In the genomic region with DNA sequence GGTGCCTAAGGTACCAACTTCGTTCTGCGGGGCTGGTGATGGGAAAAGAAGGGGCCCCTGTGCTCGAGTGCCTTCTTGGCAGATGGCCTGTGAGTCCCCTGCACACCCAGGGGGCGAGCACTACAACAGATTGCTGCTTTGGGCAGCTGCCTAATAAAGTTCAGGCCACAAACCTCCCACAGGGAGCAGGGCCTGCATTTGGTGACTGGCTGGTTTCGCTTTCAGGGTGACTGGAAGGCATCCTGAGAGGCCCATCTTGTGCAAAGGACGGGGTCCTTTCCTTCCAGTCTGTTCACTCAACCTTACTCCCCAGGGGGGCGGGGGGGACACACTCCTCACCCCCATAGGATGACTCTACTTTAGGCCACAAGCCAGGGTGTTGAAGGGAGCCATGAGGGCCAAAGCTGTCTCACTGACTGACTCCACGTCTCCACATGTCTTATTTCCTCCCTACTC, we compare ENCODE assay signal across 9 mouse cellular contexts. TPM values are rescaled to one million over a fixed set of nuclear protein-coding genes. Genes with fewer than 3 reads are reported as not detected.
DNase-seq lines count a peak whose midpoint lies in the region; ATAC-seq and TF ChIP-seq lines count a peak whose summit lies in the region.
"Had no signal": no experiment of that assay in that cellular context is flagged by ENCODE, and none has a peak within 500 bp of the region (broad histone marks: within the 10 kb centered on the region; RNA-seq: fewer than 3 reads in every experiment).

No protein-coding gene starts in this region.

- intact Hi-C loops in heart, postnatal 25 days (cut with DNase I) = loop anchor here (5.0 kb wide), 1 partner anchor 37 kb away; no protein-coding TSS in a partner anchor

- ATAC-seq in heart, embryonic 16.5 days (replicated peaks; ENCODE audit: extremely low read depth, insufficient read depth, low FRiP score) = no peak
- no peak for ATAC-seq in embryonic facial prominence, embryonic 11.5 days (replicated peaks; ENCODE audit: insufficient number of reproducible peaks, low FRiP score, low TSS enrichment, low read depth)
- no peak for ATAC-seq in midbrain, embryonic 14.5 days (ENCODE audit: low FRiP score, low TSS enrichment)
- no peak for ATAC-seq in monocyte, adult 5-6 weeks (replicated peaks; ENCODE audit: insufficient number of reproducible peaks, low FRiP score, low TSS enrichment, poor library complexity, severe bottlenecking)

- H3K4me1 ChIP-seq in heart, embryonic 16.5 days (ENCODE audit: control insufficient read depth, insufficient read depth, low read length) = peaks cover 12% of the 10 kb centered on the region
- no peaks in the 10 kb centered on the region; the same call in 1 of the 2 replicates for H3K4me1 ChIP-seq in embryonic facial prominence, embryonic 11.5 days (ENCODE audit: control insufficient read depth, insufficient read depth, low read length)
- peaks cover 7% of the 10 kb centered on the region for H3K4me1 ChIP-seq in midbrain, embryonic 14.5 days (ENCODE audit: control insufficient read depth, insufficient read depth, low read length)
- H3K4me1 ChIP-seq in kidney, adult 2 months (ENCODE audit: control insufficient read depth, insufficient read depth, low read length) = no peaks in the 10 kb centered on the region

- no peak for DNase-seq in heart, postnatal 25 days (ENCODE audit: low spot score)
- peak; percentile 21 to 28 for DNase-seq in B cell, adult 2 months
- no peak for DNase-seq in embryonic facial prominence, embryonic 11.5 days (ENCODE audit: low spot score)
- DNase-seq in midbrain, embryonic 14.5 days = no peak
- no peak for DNase-seq in urinary bladder, postnatal 14 days (ENCODE audit: low spot score)
- DNase-seq in kidney, adult 2 months = no peak

- no peak for TF ChIP-seq POLR2A in kidney, adult 2 months (IDR thresholded peaks at IDR 0.05; ENCODE audit: low read depth, low read length)

- peaks cover 1% of the 10 kb centered on the region for H3K9me3 ChIP-seq in heart, embryonic 16.5 days (replicated peaks; ENCODE audit: control insufficient read depth, low read length)
- H3K9me3 ChIP-seq in embryonic facial prominence, embryonic 11.5 days (replicated peaks; ENCODE audit: control insufficient read depth, low read length) = no peaks in the 10 kb centered on the region
- H3K9me3 ChIP-seq in midbrain, embryonic 14.5 days (ENCODE audit: control insufficient read depth, low read length) = no peaks in the 10 kb centered on the region

- H3K27me3 ChIP-seq in heart, embryonic 16.5 days (ENCODE audit: control insufficient read depth, insufficient read depth, low read length) = no peaks in the 10 kb centered on the region
- no peaks in the 10 kb centered on the region for H3K27me3 ChIP-seq in embryonic facial prominence, embryonic 11.5 days (ENCODE audit: control insufficient read depth, insufficient read depth, low read length)
- no peaks in the 10 kb centered on the region for H3K27me3 ChIP-seq in midbrain, embryonic 14.5 days (ENCODE audit: control insufficient read depth, insufficient read depth, low read length)
- H3K27me3 ChIP-seq in kidney, adult 2 months (replicated peaks; ENCODE audit: control insufficient read depth, insufficient read depth, low read length) = no peaks in the 10 kb centered on the region

- 49% methylated on average over 8 of the region's 8 CpGs for WGBS in heart, embryonic 16.5 days
- WGBS in embryonic facial prominence, embryonic 11.5 days = 73% methylated on average over 8 of the region's 8 CpGs
- 57% methylated on average over 8 of the region's 8 CpGs for WGBS in midbrain, embryonic 14.5 days
- 73% methylated on average over 8 of the region's 8 CpGs for WGBS in kidney, adult 2 months

- no peak overlapping the region for H3K27ac ChIP-seq in heart, embryonic 16.5 days (ENCODE audit: low read length)
- H3K27ac ChIP-seq in embryonic facial prominence, embryonic 11.5 days (replicated peaks; ENCODE audit: low read depth, low read length) = no peak overlapping the region
- H3K27ac ChIP-seq in midbrain, embryonic 14.5 days (replicated peaks; ENCODE audit: low read depth, low read length) = no peak overlapping the region
- H3K27ac ChIP-seq in kidney, adult 2 months (ENCODE audit: insufficient read depth, low read depth, low read length) = no peak overlapping the region

- H3K9ac ChIP-seq in heart, embryonic 16.5 days (ENCODE audit: low read length) = 0 out of 2 replicates have a peak overlapping the region, but pooled peaks have one; percentile 33
- peak overlapping the region; percentile 32; the same call in 1 of the 2 replicates for H3K9ac ChIP-seq in embryonic facial prominence, embryonic 11.5 days (replicated peaks; ENCODE audit: low read length)
- 0 out of 2 replicates have a peak overlapping the region, but pooled peaks have one; percentile 31 for H3K9ac ChIP-seq in midbrain, embryonic 14.5 days (replicated peaks; ENCODE audit: low read length)

- no peaks in the 10 kb centered on the region for H3K36me3 ChIP-seq in heart, embryonic 16.5 days (ENCODE audit: control insufficient read depth, insufficient read depth)
- H3K36me3 ChIP-seq in embryonic facial prominence, embryonic 11.5 days (replicated peaks; ENCODE audit: control insufficient read depth, insufficient read depth, low read depth, low read length) = no peaks in the 10 kb centered on the region
- H3K36me3 ChIP-seq in midbrain, embryonic 14.5 days (ENCODE audit: control insufficient read depth, insufficient read depth, low read length) = no peaks in the 10 kb centered on the region
- H3K36me3 ChIP-seq in kidney, adult 2 months (ENCODE audit: control insufficient read depth, insufficient read depth, low read length) = no peaks in the 10 kb centered on the region

- peak overlapping the region; percentile 19; the same call in 1 of the 2 replicates for H3K4me2 ChIP-seq in heart, embryonic 16.5 days (ENCODE audit: low read depth, low read length)
- H3K4me2 ChIP-seq in embryonic facial prominence, embryonic 11.5 days (ENCODE audit: low read depth, low read length) = no peak overlapping the region; the same call in 1 of the 2 replicates
- H3K4me2 ChIP-seq in midbrain, embryonic 14.5 days (ENCODE audit: low read length) = no peak overlapping the region

- H3K4me3 ChIP-seq in heart, embryonic 16.5 days (ENCODE audit: low read length) = no peak overlapping the region
- H3K4me3 ChIP-seq in embryonic facial prominence, embryonic 11.5 days (ENCODE audit: low read depth, low read length) = no peak overlapping the region
- no peak overlapping the region for H3K4me3 ChIP-seq in midbrain, embryonic 14.5 days (replicated peaks; ENCODE audit: low read depth, low read length)
- H3K4me3 ChIP-seq in kidney, adult 2 months (ENCODE audit: insufficient read depth, low read depth, low read length) = no peak overlapping the region

- TF ChIP-seq CTCF in kidney, adult 2 months (conservative IDR thresholded peaks at IDR 0.05; ENCODE audit: insufficient read depth, insufficient read length, low read depth, low read length) = no peak

RNA-seq across cellular contexts. Expression of gene Il2rb, which starts 15.1 kb away (rescaled TPM):
- polyA plus RNA-seq in heart, embryonic 16.5 days (2015; fragmentation: Nextera tagmentation; extraction: Ambion mirVana) = 1.8 and 4.9 TPM in 2 replicates
- total RNA-seq in heart, postnatal 25 days (2021) = under 1 TPM; 0.06 to 0.26 TPM
- polyA plus RNA-seq in embryonic facial prominence, embryonic 11.5 days (2014; fragmentation: Nextera tagmentation; extraction: Ambion mirVana) = 0.17 TPM in 1 of 2 replicates, not detected in the other
- 0.08 and 0.11 TPM in 2 replicates for polyA plus RNA-seq in midbrain, embryonic 14.5 days (2014; fragmentation: Nextera tagmentation; extraction: Ambion mirVana)
- total RNA-seq in monocyte, adult 5-6 weeks (2017) = 102 to 350 TPM (median 102 TPM) in 3 replicates
- 2.2 and 6.3 TPM in 2 replicates for polyA plus RNA-seq in kidney, adult 2 months (2012; rRNA removed)

RNA-seq across cellular contexts. Expression of gene C1qtnf6, which starts 21.1 kb away (rescaled TPM):
- 33.1 and 33.5 TPM in 2 replicates for polyA plus RNA-seq in heart, embryonic 16.5 days (2015; fragmentation: Nextera tagmentation; extraction: Ambion mirVana)
- total RNA-seq in heart, postnatal 25 days (2021) = 10 to 100 TPM; 56.6 to 59.4 TPM
- 15.2 and 18.8 TPM in 2 replicates for polyA plus RNA-seq in embryonic facial prominence, embryonic 11.5 days (2014; fragmentation: Nextera tagmentation; extraction: Ambion mirVana)
- polyA plus RNA-seq in midbrain, embryonic 14.5 days (2014; fragmentation: Nextera tagmentation; extraction: Ambion mirVana) = 5.6 and 7.3 TPM in 2 replicates
- 0.67 to 0.87 TPM in 2 of 3 replicates, not detected in the other for total RNA-seq in monocyte, adult 5-6 weeks (2017)
- 14.3 and 17.0 TPM in 2 replicates for polyA plus RNA-seq in kidney, adult 2 months (2012; rRNA removed)

RNA-seq across cellular contexts. Expression of gene Sstr3, which starts 34.3 kb away (rescaled TPM):
- 0.09 TPM in 1 of 2 replicates, not detected in the other for polyA plus RNA-seq in heart, embryonic 16.5 days (2015; fragmentation: Nextera tagmentation; extraction: Ambion mirVana)
- not detected for total RNA-seq in heart, postnatal 25 days (2021)
- not detected in 2 replicates for polyA plus RNA-seq in embryonic facial prominence, embryonic 11.5 days (2014; fragmentation: Nextera tagmentation; extraction: Ambion mirVana)
- polyA plus RNA-seq in midbrain, embryonic 14.5 days (2014; fragmentation: Nextera tagmentation; extraction: Ambion mirVana) = 0.18 and 0.23 TPM in 2 replicates
- 0.10 to 0.29 TPM in 2 of 3 replicates, not detected in the other for total RNA-seq in monocyte, adult 5-6 weeks (2017)
- 0.17 and 0.29 TPM in 2 replicates for polyA plus RNA-seq in kidney, adult 2 months (2012; rRNA removed)
- total RNA-seq: neutrophil, adult 5-6 weeks had no signal

RNA-seq across cellular contexts. Expression of gene Tmprss6, which starts 41.7 kb away (rescaled TPM):
- polyA plus RNA-seq in heart, embryonic 16.5 days (2015; fragmentation: Nextera tagmentation; extraction: Ambion mirVana) = 0.38 and 0.79 TPM in 2 replicates
- total RNA-seq in heart, postnatal 25 days (2021) = not detected
- 0.21 and 0.49 TPM in 2 replicates for polyA plus RNA-seq in embryonic facial prominence, embryonic 11.5 days (2014; fragmentation: Nextera tagmentation; extraction: Ambion mirVana)
- polyA plus RNA-seq in midbrain, embryonic 14.5 days (2014; fragmentation: Nextera tagmentation; extraction: Ambion mirVana) = 0.26 and 0.43 TPM in 2 replicates
- total RNA-seq in monocyte, adult 5-6 weeks (2017) = 0.58 TPM in 1 of 3 replicates, not detected in the others
- 2.7 and 5.7 TPM in 2 replicates for polyA plus RNA-seq in kidney, adult 2 months (2012; rRNA removed)
- total RNA-seq: neutrophil, adult 5-6 weeks had no signal

Comparison
In these comparisons a context has a peak if more than half of its experiments do, and no peak if none do; other contexts are left out.
1. DNase-seq: peak in B cell, adult 2 months (2 of 2); none in heart, postnatal 25 days (single experiment), embryonic facial prominence, embryonic 11.5 days (single experiment), midbrain, embryonic 14.5 days (single experiment), urinary bladder, postnatal 14 days (single experiment) and kidney, adult 2 months (single experiment).
2. Peak in every context shown above with its lines, with median percentiles within 50 percentile points of each other: H3K9ac ChIP-seq.